Mouse (Mus musculus) ovary, postnatal 36 days (tissue): Measurements from ENCODE around the gene Flt3.

ENCODE experiments used
- DNase-seq: peaks from one replicate; pipeline ENCODE4 v3.0.0; 2022; ENCODE audit warnings: low spot score, mixed read lengths

Flt3 gene

GRCm38 (mm10) chr5:147354161-147354780 is 46.0 kb downstream of the Flt3 start:
- no peak for DNase-seq

GRCm38 (mm10) chr5:147351931-147352330 is 48.4 kb downstream of the Flt3 start:
- DNase-seq, result no peak

GRCm38 (mm10) chr5:147345981-147346380 is 54.3 kb downstream of the Flt3 start:
- DNase-seq, result no peak

GRCm38 (mm10) chr5:147343904-147344303 is 56.4 kb downstream of the Flt3 start:
- no peak for DNase-seq

- DNase-seq, result no peak
Observed at GRCm38 (mm10) chr5:147342901-147343300, 57.4 kb downstream of the Flt3 start.

- DNase-seq, result no peak
Observed at GRCm38 (mm10) chr5:147340741-147341414, 59.4 kb downstream of the Flt3 start.

- DNase-seq, result no peak
Observed at GRCm38 (mm10) chr5:147339560-147339959, 60.7 kb downstream of the Flt3 start.

GRCm38 (mm10) chr5:147338967-147339366 is 61.3 kb downstream of the Flt3 start:
- no peak for DNase-seq

- no peak for DNase-seq
Observed at GRCm38 (mm10) chr5:147332711-147333110, 67.6 kb downstream of the Flt3 start.

GRCm38 (mm10) chr5:147331547-147331946 is 68.7 kb downstream of the Flt3 start:
- peak; percentile 29 for DNase-seq

GRCm38 (mm10) chr5:147329946-147330345 is 70.3 kb downstream of the Flt3 start:
- no peak for DNase-seq

GRCm38 (mm10) chr5:147327636-147328035 is 72.7 kb downstream of the Flt3 start:
- DNase-seq, result no peak

GRCm38 (mm10) chr5:147325931-147326330 is 74.4 kb downstream of the Flt3 start:
- no peak for DNase-seq

GRCm38 (mm10) chr5:147323237-147323917 is 76.9 kb downstream of the Flt3 start:
- peak; percentile 67 for DNase-seq

- DNase-seq, result no peak
Observed at GRCm38 (mm10) chr5:147322183-147322582, 78.1 kb downstream of the Flt3 start, which contains the start of gene Urad. Gene Urad, minus strand, starts transcription at chr5:147322440.

- no peak for DNase-seq
Observed at GRCm38 (mm10) chr5:147319653-147320052, 80.6 kb downstream of the Flt3 start.

GRCm38 (mm10) chr5:147317991-147318390 is 82.3 kb downstream of the Flt3 start:
- no peak for DNase-seq

- DNase-seq, result no peak
Observed at GRCm38 (mm10) chr5:147317321-147317720, 83.0 kb downstream of the Flt3 start.

GRCm38 (mm10) chr5:147315432-147316075 is 84.7 kb downstream of the Flt3 start:
- no peak for DNase-seq

- DNase-seq, result no peak
Observed at GRCm38 (mm10) chr5:147314646-147315431, 85.5 kb downstream of the Flt3 start.

- no peak for DNase-seq
Observed at GRCm38 (mm10) chr5:147312830-147313685, 87.2 kb downstream of the Flt3 start.
